Mouse (Mus musculus) bone marrow macrophage, adult 2 months (primary cell): ENCODE results near the gene Lats2. TPM values are rescaled to one million over a fixed set of nuclear protein-coding genes. Genes with fewer than 3 reads are reported as not detected.
"Not testable (repeated sequence)": the region's sequence is repeated elsewhere in the genome, so short reads cannot be mapped to it uniquely, and the experiment has no call there.

ENCODE experiments used
- H3K27ac ChIP-seq: 2 replicates; pipeline ENCODE4 v1.5.1; 2012; ENCODE audit warnings: low read depth, low read length; ENCODE audit not compliant: insufficient read depth
- H3K4me1 ChIP-seq: 2 replicates; pipeline ENCODE4 v1.6.1; 2012; ENCODE audit warnings: low read length; ENCODE audit not compliant: control insufficient read depth, insufficient read depth
- H3K4me3 ChIP-seq: 2 replicates; pipeline ENCODE4 v1.5.1; 2012; ENCODE audit warnings: mild to moderate bottlenecking, low read length, moderate library complexity; ENCODE audit not compliant: insufficient read depth
- CTCF ChIP-seq: IDR thresholded peaks from 2 replicates; pipeline ENCODE4 v1.5.1; 2012; ENCODE audit warnings: low read depth, mild to moderate bottlenecking, low read length, moderate library complexity
- POLR2A ChIP-seq: IDR thresholded peaks from 2 replicates; pipeline ENCODE4 v1.6.1; 2012; ENCODE audit warnings: mild to moderate bottlenecking, low read depth, low read length, borderline replicate concordance
- polyA plus RNA-seq: library from polyadenylated mRNA; stranded (reverse); fragments of >200 nt; gene quantifications from 2 replicates; pipeline ENCODE4 v1.2.4, GENCODE M21; 2012; ENCODE audit not compliant: missing spikeins, insufficient read depth, insufficient read length

Gene Lats2
- polyA plus RNA-seq, 1 experiment = 27.6 TPM

GRCm38 (mm10) chr14:57760447-57761412, 2.5 kb upstream of the Lats2 start:
- H3K4me3 ChIP-seq = no peak overlapping the region
- TF ChIP-seq CTCF = no peak
- TF ChIP-seq POLR2A = no peak
- no peaks in the 10 kb centered on the region for H3K4me1 ChIP-seq
- H3K27ac ChIP-seq = no peak overlapping the region

- TF ChIP-seq POLR2A (no peak), CTCF (no peak)
- H3K4me1 ChIP-seq = no peaks in the 10 kb centered on the region
- H3K27ac ChIP-seq = no peak overlapping the region
- no peak overlapping the region for H3K4me3 ChIP-seq
Measured at GRCm38 (mm10) chr14:57756094-57756493, 2.1 kb downstream of the Lats2 start.

GRCm38 (mm10) chr14:57755661-57756060, 2.5 kb downstream of the Lats2 start:
- H3K27ac ChIP-seq = no peak overlapping the region
- TF ChIP-seq POLR2A (no peak), CTCF (no peak)
- H3K4me3 ChIP-seq = no peak overlapping the region
- H3K4me1 ChIP-seq = no peaks in the 10 kb centered on the region

GRCm38 (mm10) chr14:57753351-57753992, 4.7 kb downstream of the Lats2 start:
- Histone ChIP-seq H3K4me1 (no peaks in the 10 kb centered on the region), H3K27ac (no peak overlapping the region), H3K4me3 (no peak overlapping the region)
- TF ChIP-seq POLR2A = no peak
- no peak for TF ChIP-seq CTCF

GRCm38 (mm10) chr14:57751006-57751405, 7.2 kb downstream of the Lats2 start:
- not testable (repeated sequence) for H3K27ac ChIP-seq, H3K4me1 ChIP-seq, H3K4me3 ChIP-seq

GRCm38 (mm10) chr14:57749501-57749900, 8.7 kb downstream of the Lats2 start:
- peaks cover 3% of the 10 kb centered on the region for H3K4me1 ChIP-seq
- no peak overlapping the region for H3K27ac ChIP-seq
- TF ChIP-seq CTCF (no peak), POLR2A (no peak)
- H3K4me3 ChIP-seq = no peak overlapping the region

- Histone ChIP-seq H3K4me1 (peaks cover 3% of the 10 kb centered on the region), H3K27ac (peak within 1 kb of the TSS; percentile 88), H3K4me3 (peak within 1 kb of the TSS; percentile 92)
- no peak for TF ChIP-seq CTCF
- no peak for TF ChIP-seq POLR2A
Measured at GRCm38 (mm10) chr14:57746001-57746771, 12.0 kb downstream of the Lats2 start, which contains the start of gene Gm49361. Gene Gm49361 (minus strand): TSS chr14:57746103.

- H3K4me1 ChIP-seq = peaks cover 9% of the 10 kb centered on the region
- TF ChIP-seq CTCF (no peak), POLR2A (no peak)
- H3K4me3 ChIP-seq = peak overlapping the region; percentile 92
- peak overlapping the region; percentile 88 for H3K27ac ChIP-seq
Measured at GRCm38 (mm10) chr14:57745291-57745969, 12.8 kb downstream of the Lats2 start.

- H3K4me1 ChIP-seq = peaks cover 9% of the 10 kb centered on the region
- H3K4me3 ChIP-seq = peak overlapping the region; percentile 92
- TF ChIP-seq POLR2A (no peak), CTCF (no peak)
- H3K27ac ChIP-seq = no peak overlapping the region
Measured at GRCm38 (mm10) chr14:57744547-57744946, 13.6 kb downstream of the Lats2 start.

- Histone ChIP-seq H3K4me3 (no peak overlapping the region), H3K27ac (no peak overlapping the region), H3K4me1 (peaks cover 11% of the 10 kb centered on the region)
- TF ChIP-seq POLR2A = no peak
- TF ChIP-seq CTCF = no peak
Measured at GRCm38 (mm10) chr14:57740651-57741050, 17.5 kb downstream of the Lats2 start.
